Mouse (Mus musculus) heart, adult 2 months (tissue): ENCODE results near the gene Mrtfa. TPM values are rescaled to one million over a fixed set of nuclear protein-coding genes. Genes with fewer than 3 reads are reported as not detected.

Experiments
- DNase-seq, 2 experiments: peaks; one replicate each; pipeline ENCODE4 v3.0.0; 2021
- H3K27ac ChIP-seq: fragments of 200-600 bp; 2 replicates; pipeline ENCODE4 v1.8.1; 2022
- H3K27me3 ChIP-seq: fragments of 200-500 bp; 2 replicates; pipeline ENCODE4 v1.6.1; 2012; ENCODE audit warnings: mild to moderate bottlenecking, low read length, inconsistent platforms, mixed read lengths; ENCODE audit not compliant: control insufficient read depth, insufficient read depth
- H3K36me3 ChIP-seq: fragments of 200-500 bp; 2 replicates; pipeline ENCODE4 v1.6.1; 2012; ENCODE audit warnings: low read length, inconsistent platforms; ENCODE audit not compliant: control insufficient read depth, insufficient read depth
- H3K4me1 ChIP-seq: fragments of 200-500 bp; 2 replicates; pipeline ENCODE4 v1.6.1; 2011; ENCODE audit warnings: low read length; ENCODE audit not compliant: control insufficient read depth, insufficient read depth
- H3K4me3 ChIP-seq: fragments of 200-600 bp; 2 replicates; pipeline ENCODE4 v1.8.1; 2022
- H3K79me2 ChIP-seq: fragments of 200-500 bp; replicated peaks from 2 replicates; pipeline ENCODE4 v1.6.1; 2012; ENCODE audit warnings: mild to moderate bottlenecking, inconsistent platforms, low read length, moderate library complexity, mixed read lengths; ENCODE audit not compliant: control insufficient read depth, insufficient read depth
- H3K9ac ChIP-seq: fragments of 200-500 bp; 2 replicates; pipeline ENCODE4 v1.6.1; 2012; ENCODE audit warnings: low read depth, mild to moderate bottlenecking, control low read depth, inconsistent platforms, low read length, mixed read lengths
- CTCF ChIP-seq: fragments of 200-600 bp; IDR thresholded peaks from 2 replicates; pipeline ENCODE4 v1.8.1; 2022; ENCODE audit warnings: antibody characterized with exemption, mild to moderate bottlenecking, moderate library complexity
- EP300 ChIP-seq: fragments of 200-500 bp; IDR thresholded peaks from 2 replicates; pipeline ENCODE4 v1.6.1; 2011; ENCODE audit warnings: low read depth, low read length, control low read depth; ENCODE audit not compliant: insufficient read depth
- POLR2A ChIP-seq: fragments of 200-500 bp; IDR thresholded peaks from 2 replicates; pipeline ENCODE4 v1.6.1; 2011; ENCODE audit warnings: mild to moderate bottlenecking, low read depth, low read length, control low read depth; ENCODE audit not compliant: insufficient read depth
- WGBS: fragments of 180-500 bp; shearing (Covaris S2); methylation state at CpG from one replicate; pipeline ENCODE4 v1.1.7; 2018; 5-methylcytosine and 5-hydroxymethylcytosine counted together
- intact Hi-C: fragments of 180-260 bp; cut with DNase I; formaldehyde crosslinking; loops from one replicate; pipeline ENCODE4 v1.15.1; 2025
- polyA plus RNA-seq: library from polyadenylated mRNA; depleted of rRNA; stranded (reverse); fragments of >200 nt; gene quantifications from 2 replicates; pipeline ENCODE4 v1.2.3, GENCODE M21; 2012
- total RNA-seq, 2 experiments: library from RNA; stranded (reverse); gene quantifications; 2 replicates each; pipeline ENCODE4 v1.2.3; 2021

Gene Mrtfa
- total and polyA plus RNA-seq, 3 experiments = 7.2 to 11.0 (median 9.0) TPM

GRCm38 (mm10) chr15:81067761-81068160 is 122.8 kb downstream of the Mrtfa start:
- H3K4me1 ChIP-seq = peaks cover 4% of the 10 kb centered on the region
- DNase-seq = no peak
- TF ChIP-seq EP300 (no peak), POLR2A (no peak), CTCF (no peak)
- H3K9ac ChIP-seq = no peak overlapping the region
- H3K79me2 ChIP-seq = no peaks in the 10 kb centered on the region
- WGBS = 96% methylated on average over 3 of the region's 3 CpGs
- H3K27me3 ChIP-seq = no peaks in the 10 kb centered on the region
- no peaks in the 10 kb centered on the region for H3K36me3 ChIP-seq
- H3K27ac ChIP-seq = no peak overlapping the region
- H3K4me3 ChIP-seq = no peak overlapping the region
- intact Hi-C loops = no loop called here

GRCm38 (mm10) chr15:81066976-81067375 is 123.6 kb downstream of the Mrtfa start:
- peak; percentile 49 to 72 for DNase-seq
- H3K4me3 ChIP-seq = no peak overlapping the region
- no peaks in the 10 kb centered on the region for H3K36me3 ChIP-seq
- TF ChIP-seq CTCF = no peak
- no peak for TF ChIP-seq POLR2A
- no peak for TF ChIP-seq EP300
- intact Hi-C loops = no loop called here
- 31% methylated on average over 5 of the region's 5 CpGs for WGBS
- H3K27me3 ChIP-seq = no peaks in the 10 kb centered on the region
- H3K79me2 ChIP-seq = no peaks in the 10 kb centered on the region
- no peak overlapping the region for H3K9ac ChIP-seq
- H3K4me1 ChIP-seq = peaks cover 4% of the 10 kb centered on the region
- no peak overlapping the region for H3K27ac ChIP-seq

- TF ChIP-seq POLR2A (no peak), CTCF (no peak), EP300 (no peak)
- H3K79me2 ChIP-seq = no peaks in the 10 kb centered on the region
- no peak overlapping the region for H3K27ac ChIP-seq
- no peaks in the 10 kb centered on the region for H3K27me3 ChIP-seq
- 92% methylated on average over 4 of the region's 4 CpGs for WGBS
- H3K9ac ChIP-seq = no peak overlapping the region
- no peak overlapping the region for H3K4me3 ChIP-seq
- no peak for DNase-seq
- H3K36me3 ChIP-seq = no peaks in the 10 kb centered on the region
- intact Hi-C loops = loop anchor here (1.0 kb wide), 1 partner anchor 37 kb away; no protein-coding TSS in a partner anchor
- peaks cover 4% of the 10 kb centered on the region for H3K4me1 ChIP-seq
These were observed 125.9 kb downstream of the Mrtfa start for GRCm38 (mm10) chr15:81064661-81065060.

GRCm38 (mm10) chr15:81064143-81064542 is 126.4 kb downstream of the Mrtfa start:
- Histone ChIP-seq H3K4me1 (peaks cover 4% of the 10 kb centered on the region), H3K36me3 (no peaks in the 10 kb centered on the region), H3K27me3 (no peaks in the 10 kb centered on the region), H3K9ac (no peak overlapping the region), H3K4me3 (no peak overlapping the region), H3K79me2 (no peaks in the 10 kb centered on the region), H3K27ac (no peak overlapping the region)
- intact Hi-C loops = loop anchor here (1.0 kb wide), 1 partner anchor 37 kb away; no protein-coding TSS in a partner anchor
- WGBS = 67% methylated on average over 1 of the region's 1 CpGs
- no peak for DNase-seq
- TF ChIP-seq EP300 = no peak
- TF ChIP-seq CTCF = peak; percentile 92
- no peak for TF ChIP-seq POLR2A

GRCm38 (mm10) chr15:81062616-81063015 is 127.9 kb downstream of the Mrtfa start:
- TF ChIP-seq EP300 (no peak), CTCF (no peak), POLR2A (no peak)
- Histone ChIP-seq H3K4me3 (no peak overlapping the region), H3K27ac (no peak overlapping the region), H3K36me3 (no peaks in the 10 kb centered on the region), H3K4me1 (peaks cover 4% of the 10 kb centered on the region), H3K27me3 (no peaks in the 10 kb centered on the region), H3K79me2 (no peaks in the 10 kb centered on the region), H3K9ac (no peak overlapping the region)
- DNase-seq = no peak
- intact Hi-C loops = no loop called here
- 63% methylated on average over 8 of the region's 8 CpGs for WGBS

GRCm38 (mm10) chr15:81062175-81062588 is 128.4 kb downstream of the Mrtfa start:
- no peak for DNase-seq
- Histone ChIP-seq H3K4me1 (peaks cover 4% of the 10 kb centered on the region), H3K27me3 (no peaks in the 10 kb centered on the region), H3K9ac (no peak overlapping the region), H3K27ac (no peak overlapping the region), H3K4me3 (no peak overlapping the region), H3K36me3 (no peaks in the 10 kb centered on the region), H3K79me2 (no peaks in the 10 kb centered on the region)
- intact Hi-C loops = no loop called here
- WGBS = 37% methylated on average over 8 of the region's 8 CpGs
- TF ChIP-seq POLR2A (no peak), EP300 (0 out of 2 replicates have a peak, but pooled peaks have one; percentile 8), CTCF (no peak)
